Mouse (Mus musculus) forebrain, embryonic 12.5 days (tissue): ENCODE results near the gene Tmem141. TPM values are rescaled to one million over a fixed set of nuclear protein-coding genes. Genes with fewer than 3 reads are reported as not detected.

ENCODE experiments used
- ATAC-seq: fragments of 200-750 bp; cut with Nextera tagmentation; 2 replicates; pipeline ENCODE4 v1.8.0; 2017; ENCODE audit warnings: moderate TSS enrichment; ENCODE audit not compliant: low FRiP score
- H3K27ac ChIP-seq: fragments of 300-500 bp; sonication (generic); 2 replicates; pipeline ENCODE4 v1.5.1; 2016; ENCODE audit warnings: mild to moderate bottlenecking
- H3K27me3 ChIP-seq: fragments of 300-500 bp; sonication (generic); 2 replicates; pipeline ENCODE4 v1.6.1; 2016; ENCODE audit warnings: mild to moderate bottlenecking
- H3K36me3 ChIP-seq: fragments of 300-500 bp; sonication (generic); replicated peaks from 2 replicates; pipeline ENCODE4 v1.6.1; 2016; ENCODE audit warnings: mild to moderate bottlenecking
- H3K4me1 ChIP-seq: fragments of 300-500 bp; sonication (generic); 2 replicates; pipeline ENCODE4 v1.6.1; 2016
- H3K4me2 ChIP-seq: fragments of 300-500 bp; sonication (generic); 2 replicates; pipeline ENCODE4 v1.6.1; 2016; ENCODE audit warnings: mild to moderate bottlenecking, moderate library complexity
- H3K4me3 ChIP-seq: fragments of 300-500 bp; sonication (generic); replicated peaks from 2 replicates; pipeline ENCODE4 v1.5.1; 2016; ENCODE audit warnings: mild to moderate bottlenecking
- H3K9ac ChIP-seq: fragments of 300-500 bp; sonication (generic); 2 replicates; pipeline ENCODE4 v1.6.1; 2016; ENCODE audit warnings: mild to moderate bottlenecking
- H3K9me3 ChIP-seq: fragments of 300-500 bp; sonication (generic); 2 replicates; pipeline ENCODE4 v1.6.1; 2016
- WGBS: fragments of 180-500 bp; shearing (Covaris S2); methylation state at CpG from one replicate; pipeline ENCODE4 v1.1.7; 2016; 5-methylcytosine and 5-hydroxymethylcytosine counted together
- polyA plus RNA-seq: library from polyadenylated mRNA; unstranded; fragments of >200 nt; fragmentation: Nextera tagmentation; extraction: Ambion mirVana; gene quantifications from 2 replicates; pipeline ENCODE4 v1.2.1, GENCODE M21; 2016

Gene Tmem141
- polyA plus RNA-seq, 1 experiment from 2014 or later: 13.2 TPM

DNA sequence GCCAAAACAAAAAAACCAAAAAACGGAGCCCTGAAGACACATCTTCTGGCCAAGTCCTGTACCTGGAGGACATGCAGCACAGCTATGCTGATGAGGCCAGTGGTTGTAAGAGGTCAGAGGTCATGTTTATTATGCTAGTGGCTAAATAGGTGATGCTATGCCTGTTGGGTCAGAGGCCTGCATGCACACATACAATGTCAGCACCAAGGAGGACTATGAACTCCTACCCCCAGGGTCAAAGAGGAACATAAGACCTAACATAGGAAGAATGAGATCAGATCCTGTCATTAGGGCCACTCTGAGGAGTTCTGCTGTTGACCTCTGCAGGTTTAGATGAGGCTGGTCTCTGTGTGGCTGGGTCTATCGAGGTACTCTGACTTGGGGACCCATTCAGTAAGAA lies 21.8 kb downstream of the Tmem141 start:
- WGBS: 91% methylated on average over 2 of the region's 2 CpGs
- H3K27me3 ChIP-seq: no peaks in the 10 kb centered on the region
- no peak for ATAC-seq
- H3K27ac ChIP-seq: no peak overlapping the region
- H3K4me3 ChIP-seq: no peak overlapping the region
- H3K9ac ChIP-seq: no peak overlapping the region
- H3K36me3 ChIP-seq: peaks cover 81% of the 10 kb centered on the region
- H3K4me1 ChIP-seq: no peaks in the 10 kb centered on the region
- no peak overlapping the region for H3K4me2 ChIP-seq
- no peaks in the 10 kb centered on the region for H3K9me3 ChIP-seq

DNA sequence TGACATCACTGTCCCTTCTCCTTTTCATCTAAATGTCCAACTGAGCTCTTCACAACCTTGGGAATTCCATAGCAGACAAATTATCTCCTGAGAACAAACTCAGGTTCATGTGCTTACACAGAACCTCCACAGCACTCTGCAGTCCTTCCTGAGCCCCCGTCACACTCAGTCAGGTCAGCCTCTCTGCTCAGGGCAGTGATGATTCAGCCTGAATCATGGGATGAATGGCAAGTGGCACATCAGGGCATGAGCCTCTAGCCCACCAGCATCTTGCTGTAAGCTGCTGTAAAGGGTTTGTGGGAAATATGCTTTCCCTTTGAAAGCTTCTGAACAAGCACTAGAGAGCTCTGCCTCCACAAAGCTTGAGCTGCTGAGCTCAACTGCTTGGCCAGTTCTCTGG lies 23.1 kb downstream of the Tmem141 start:
- no peak overlapping the region for H3K9ac ChIP-seq
- H3K9me3 ChIP-seq: no peaks in the 10 kb centered on the region
- H3K27me3 ChIP-seq: no peaks in the 10 kb centered on the region
- ATAC-seq: no peak
- H3K4me1 ChIP-seq: no peaks in the 10 kb centered on the region
- H3K36me3 ChIP-seq: peaks cover 89% of the 10 kb centered on the region
- no peak overlapping the region for H3K27ac ChIP-seq
- no peak overlapping the region for H3K4me2 ChIP-seq
- no peak overlapping the region for H3K4me3 ChIP-seq
- 97% methylated on average over 1 of the region's 1 CpGs for WGBS

DNA sequence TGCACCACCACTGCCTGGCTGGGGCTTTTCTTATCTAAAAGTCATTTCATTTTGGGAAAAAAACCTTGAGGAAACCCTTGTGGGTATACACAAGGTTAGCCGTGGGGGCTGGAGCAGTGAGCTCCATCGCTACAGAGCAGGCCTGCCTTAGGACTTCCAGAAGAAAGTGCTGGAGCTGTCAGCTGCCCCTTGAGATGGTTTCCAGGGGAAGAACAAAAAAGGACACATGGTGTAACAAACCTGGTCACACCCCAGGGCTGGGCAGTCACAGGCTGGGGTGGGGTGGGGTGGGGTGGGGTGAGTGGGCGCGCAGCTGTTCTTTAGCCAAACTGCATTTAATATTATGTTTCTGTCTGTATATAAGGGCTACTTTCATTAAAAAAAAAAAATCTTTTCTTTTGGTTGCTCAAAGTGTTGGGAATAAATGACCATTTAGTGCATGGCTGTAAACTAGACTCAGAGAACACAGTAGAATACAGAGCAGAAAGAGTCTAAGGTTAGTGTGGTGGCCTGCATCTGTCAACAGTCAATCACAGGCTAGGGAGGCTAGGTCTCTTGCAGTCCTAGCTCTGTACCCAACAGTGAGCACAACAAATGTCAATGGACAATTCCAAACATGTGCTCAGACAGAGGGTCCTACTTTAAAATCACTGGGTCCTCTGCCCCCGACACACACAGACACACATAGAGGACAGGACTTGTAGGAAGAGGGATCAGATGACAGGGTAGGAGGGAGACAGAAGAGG lies 24.9 kb downstream of the Tmem141 start:
- Histone ChIP-seq H3K27me3 (no peaks in the 10 kb centered on the region), H3K4me1 (no peaks in the 10 kb centered on the region), H3K4me2 (no peak overlapping the region), H3K36me3 (peaks cover 95% of the 10 kb centered on the region), H3K9ac (no peak overlapping the region), H3K4me3 (no peak overlapping the region), H3K27ac (no peak overlapping the region), H3K9me3 (no peaks in the 10 kb centered on the region)
- WGBS: 97% methylated on average over 5 of the region's 5 CpGs
- ATAC-seq: no peak

DNA sequence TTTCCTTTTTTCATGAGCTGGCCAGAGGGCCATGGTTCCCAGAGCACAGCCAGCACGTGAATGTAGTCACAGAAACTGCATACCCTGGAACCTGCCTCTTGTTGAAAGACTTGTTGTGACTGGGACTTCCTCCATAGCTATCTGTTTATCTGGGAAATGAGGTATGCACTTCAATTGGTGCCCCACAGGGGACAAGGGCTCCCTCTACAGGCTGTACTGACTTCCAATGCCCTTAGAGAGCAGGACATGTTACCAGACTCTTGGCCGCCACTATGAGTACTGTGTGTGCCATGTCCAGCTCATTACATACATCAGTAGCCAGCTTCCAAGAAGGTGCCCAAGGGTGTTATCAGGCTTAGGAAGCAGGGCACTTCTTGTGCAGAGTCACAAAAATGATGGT lies 29.9 kb downstream of the Tmem141 start:
- no peak overlapping the region for H3K9ac ChIP-seq
- H3K27me3 ChIP-seq: no peaks in the 10 kb centered on the region
- no peaks in the 10 kb centered on the region for H3K4me1 ChIP-seq
- ATAC-seq: no peak
- no peak overlapping the region for H3K4me3 ChIP-seq
- WGBS: 86% methylated on average over 2 of the region's 2 CpGs
- H3K27ac ChIP-seq: no peak overlapping the region
- H3K4me2 ChIP-seq: no peak overlapping the region
- H3K9me3 ChIP-seq: no peaks in the 10 kb centered on the region
- peaks cover 86% of the 10 kb centered on the region for H3K36me3 ChIP-seq

DNA sequence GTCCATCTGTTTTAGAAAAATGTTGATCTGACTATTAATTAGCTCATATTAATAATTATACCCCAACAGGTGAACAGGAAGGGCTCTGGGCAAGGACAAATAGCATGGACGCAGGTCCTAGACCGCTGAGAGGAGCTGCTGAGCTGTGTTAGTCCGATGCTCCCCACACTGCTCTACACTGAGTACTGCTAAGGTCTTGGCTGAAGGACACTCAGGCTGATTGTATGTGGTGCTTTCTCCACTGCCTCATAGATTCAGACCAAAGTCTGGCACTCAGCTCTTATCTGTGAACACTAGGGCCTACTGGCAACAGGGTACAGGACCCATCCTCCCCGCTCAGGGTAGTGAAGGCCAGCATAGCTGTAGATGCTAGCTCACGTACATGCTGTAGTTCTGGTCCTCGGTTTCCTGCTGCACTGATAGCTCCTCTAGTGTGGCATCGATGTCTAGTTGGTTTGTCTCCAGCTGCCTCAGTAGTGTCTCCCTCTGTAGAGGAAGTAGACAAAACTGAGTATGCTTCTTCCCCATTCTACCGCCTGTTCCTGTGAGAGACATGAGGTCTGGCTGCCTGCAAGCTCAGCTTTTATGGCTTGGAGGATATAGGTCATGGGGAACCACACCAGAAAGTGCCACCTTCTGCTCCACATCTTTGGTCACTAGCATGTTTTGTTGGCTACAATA lies 33.4 kb downstream of the Tmem141 start:
- Histone ChIP-seq H3K9ac (no peak overlapping the region), H3K36me3 (peaks cover 89% of the 10 kb centered on the region), H3K27ac (no peak overlapping the region), H3K27me3 (no peaks in the 10 kb centered on the region), H3K4me3 (no peak overlapping the region), H3K4me1 (no peaks in the 10 kb centered on the region), H3K9me3 (no peaks in the 10 kb centered on the region), H3K4me2 (no peak overlapping the region)
- 96% methylated on average over 8 of the region's 8 CpGs for WGBS
- no peak for ATAC-seq

DNA sequence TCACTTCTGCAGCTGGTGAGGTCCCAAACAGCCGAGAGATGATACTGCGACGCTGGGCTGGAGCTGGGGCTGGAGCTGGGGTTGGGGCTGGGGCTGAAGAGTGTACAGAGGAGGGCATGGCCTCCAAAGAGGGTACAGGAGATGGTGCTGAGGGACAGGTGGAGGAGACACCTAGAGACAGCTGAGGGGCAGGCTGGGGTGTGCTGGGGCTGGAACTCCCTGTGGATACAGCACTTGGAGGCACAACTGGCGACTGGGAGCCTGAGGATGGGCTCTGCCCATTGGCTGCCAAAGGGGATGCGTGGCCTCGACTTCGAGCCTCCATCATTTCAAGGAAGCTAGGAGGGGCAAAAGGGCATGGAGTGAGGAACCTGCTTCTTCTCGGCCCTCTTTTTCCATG lies 34.5 kb downstream of the Tmem141 start:
- no peak overlapping the region for H3K4me2 ChIP-seq
- no peak overlapping the region for H3K9ac ChIP-seq
- 93% methylated on average over 8 of the region's 8 CpGs for WGBS
- H3K36me3 ChIP-seq: peaks cover 86% of the 10 kb centered on the region
- no peak overlapping the region for H3K4me3 ChIP-seq
- H3K4me1 ChIP-seq: peaks cover 8% of the 10 kb centered on the region
- H3K9me3 ChIP-seq: no peaks in the 10 kb centered on the region
- H3K27ac ChIP-seq: no peak overlapping the region
- no peaks in the 10 kb centered on the region for H3K27me3 ChIP-seq
- no peak for ATAC-seq

DNA sequence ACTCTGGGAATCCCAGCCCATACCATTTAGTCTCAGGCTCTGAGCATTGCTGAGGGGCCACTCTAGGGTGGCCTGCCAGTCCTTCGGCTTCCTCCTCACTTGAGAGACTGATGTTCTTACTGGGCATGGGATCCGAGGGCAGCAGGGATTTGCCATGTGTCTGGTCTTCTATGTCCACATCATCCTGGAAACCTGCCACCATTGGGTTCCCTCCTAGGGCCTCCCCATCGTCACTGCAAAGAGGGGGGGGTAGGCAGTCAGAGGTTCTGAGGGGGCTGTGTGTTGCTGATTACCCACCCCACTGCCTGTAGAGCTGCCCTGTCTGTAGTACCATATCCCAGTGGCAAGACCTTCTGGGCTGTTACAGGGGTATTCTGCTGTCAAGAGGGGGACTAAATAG lies 36.2 kb downstream of the Tmem141 start:
- Histone ChIP-seq H3K9me3 (no peaks in the 10 kb centered on the region), H3K27me3 (peaks cover 9% of the 10 kb centered on the region), H3K36me3 (peaks cover 69% of the 10 kb centered on the region), H3K9ac (no peak overlapping the region), H3K27ac (no peak overlapping the region), H3K4me3 (no peak overlapping the region), H3K4me2 (no peak overlapping the region), H3K4me1 (peaks cover 20% of the 10 kb centered on the region)
- WGBS: 86% methylated on average over 3 of the region's 3 CpGs
- no peak for ATAC-seq

DNA sequence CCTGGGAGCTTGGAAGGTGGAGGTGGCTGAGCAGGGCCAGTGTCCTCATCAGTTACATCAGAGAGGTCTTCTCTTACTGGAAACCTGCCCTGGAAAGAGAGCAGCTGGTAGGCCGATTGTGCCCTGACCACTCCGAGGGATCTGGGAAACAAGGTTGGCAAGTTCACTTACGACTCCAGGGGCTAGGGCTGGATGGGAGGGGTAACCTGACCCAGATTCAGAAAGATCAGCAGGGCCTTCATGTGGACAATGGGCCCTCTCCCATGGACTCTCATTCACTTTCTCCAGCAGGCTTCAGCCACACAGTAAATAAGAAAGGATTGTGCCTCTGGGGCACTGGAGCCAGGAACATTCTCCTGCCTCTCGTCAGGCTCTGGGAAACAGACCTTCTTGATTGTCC lies 36.9 kb downstream of the Tmem141 start:
- WGBS: 71% methylated on average over 4 of the region's 4 CpGs
- H3K9ac ChIP-seq: no peak overlapping the region
- H3K4me3 ChIP-seq: no peak overlapping the region
- H3K9me3 ChIP-seq: no peaks in the 10 kb centered on the region
- ATAC-seq: no peak
- peaks cover 62% of the 10 kb centered on the region for H3K36me3 ChIP-seq
- no peak overlapping the region for H3K27ac ChIP-seq
- peaks cover 22% of the 10 kb centered on the region for H3K4me1 ChIP-seq
- H3K27me3 ChIP-seq: peaks cover 16% of the 10 kb centered on the region
- H3K4me2 ChIP-seq: no peak overlapping the region

DNA sequence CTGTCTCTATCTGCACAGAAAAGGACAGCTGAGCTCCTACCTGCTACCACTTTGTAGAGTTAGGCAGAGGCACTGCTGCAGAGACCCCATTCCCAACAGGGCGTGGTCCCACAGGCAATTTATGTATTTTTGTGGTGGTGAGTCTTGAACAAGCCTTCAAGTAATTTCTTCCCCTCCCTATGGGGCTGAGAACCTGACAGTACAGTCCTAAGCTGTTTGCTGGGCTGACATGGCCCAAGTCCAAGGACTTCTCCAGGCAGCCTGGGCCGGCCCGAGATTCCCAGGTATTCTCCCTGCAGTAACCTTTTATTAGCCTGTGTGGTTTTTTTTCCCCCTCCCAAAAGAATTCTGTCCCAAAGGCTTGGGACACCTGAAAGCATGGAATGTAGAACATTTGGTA lies 37.7 kb downstream of the Tmem141 start:
- Histone ChIP-seq H3K4me3 (no peak overlapping the region), H3K9ac (no peak overlapping the region), H3K27me3 (peaks cover 23% of the 10 kb centered on the region), H3K27ac (no peak overlapping the region), H3K4me1 (peaks cover 29% of the 10 kb centered on the region), H3K4me2 (no peak overlapping the region), H3K36me3 (peaks cover 60% of the 10 kb centered on the region), H3K9me3 (no peaks in the 10 kb centered on the region)
- ATAC-seq: no peak
- 99% methylated on average over 3 of the region's 3 CpGs for WGBS

DNA sequence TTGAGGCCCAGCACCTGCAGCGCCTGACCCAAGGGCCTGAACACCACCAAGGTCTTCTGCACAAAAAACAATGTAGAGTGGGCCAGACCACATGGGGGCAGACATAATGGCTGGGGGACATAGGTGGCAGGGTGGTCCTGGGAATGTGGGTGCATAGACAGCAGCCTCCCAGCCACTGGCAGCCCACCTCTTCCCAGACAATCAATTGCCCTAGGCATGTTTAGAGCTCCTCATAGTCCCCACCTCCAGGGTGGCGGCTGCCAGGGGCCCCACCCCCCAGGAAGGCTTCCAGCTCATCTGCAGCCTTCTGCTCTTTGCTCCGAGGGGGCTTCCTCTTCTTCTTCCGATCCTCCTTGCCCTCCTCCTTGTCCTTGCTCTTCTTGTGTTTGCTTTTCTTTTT lies 38.2 kb downstream of the Tmem141 start:
- WGBS: 76% methylated on average over 4 of the region's 4 CpGs
- no peak for ATAC-seq
- Histone ChIP-seq H3K4me1 (peaks cover 32% of the 10 kb centered on the region), H3K9me3 (no peaks in the 10 kb centered on the region), H3K27ac (no peak overlapping the region), H3K36me3 (peaks cover 58% of the 10 kb centered on the region), H3K27me3 (peaks cover 29% of the 10 kb centered on the region), H3K9ac (no peak overlapping the region), H3K4me2 (no peak overlapping the region), H3K4me3 (no peak overlapping the region)

DNA sequence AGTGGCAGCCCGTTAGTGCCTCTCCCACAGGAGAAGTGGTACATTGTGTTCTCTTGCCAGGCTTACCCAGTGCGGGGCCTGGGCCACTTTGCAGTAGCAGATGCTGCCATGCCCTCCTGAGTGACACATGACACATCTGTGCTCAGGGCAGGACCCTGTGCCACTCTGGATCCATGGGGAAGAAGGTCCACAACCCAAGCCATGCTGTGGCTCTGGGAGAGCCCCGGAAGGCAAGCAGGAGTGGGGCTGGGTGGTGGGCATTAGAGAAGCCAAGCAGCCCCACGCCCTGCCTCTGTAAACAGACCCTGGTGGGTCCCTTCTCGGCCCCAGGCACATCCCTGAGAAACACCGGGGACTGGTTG lies 38.7 kb downstream of the Tmem141 start:
- peaks cover 37% of the 10 kb centered on the region for H3K4me1 ChIP-seq
- no peak for ATAC-seq
- H3K9me3 ChIP-seq: no peaks in the 10 kb centered on the region
- no peak overlapping the region for H3K9ac ChIP-seq
- peaks cover 34% of the 10 kb centered on the region for H3K27me3 ChIP-seq
- H3K4me2 ChIP-seq: no peak overlapping the region
- no peak overlapping the region for H3K4me3 ChIP-seq
- WGBS: 88% methylated on average over 6 of the region's 6 CpGs
- no peak overlapping the region for H3K27ac ChIP-seq
- H3K36me3 ChIP-seq: peaks cover 53% of the 10 kb centered on the region

DNA sequence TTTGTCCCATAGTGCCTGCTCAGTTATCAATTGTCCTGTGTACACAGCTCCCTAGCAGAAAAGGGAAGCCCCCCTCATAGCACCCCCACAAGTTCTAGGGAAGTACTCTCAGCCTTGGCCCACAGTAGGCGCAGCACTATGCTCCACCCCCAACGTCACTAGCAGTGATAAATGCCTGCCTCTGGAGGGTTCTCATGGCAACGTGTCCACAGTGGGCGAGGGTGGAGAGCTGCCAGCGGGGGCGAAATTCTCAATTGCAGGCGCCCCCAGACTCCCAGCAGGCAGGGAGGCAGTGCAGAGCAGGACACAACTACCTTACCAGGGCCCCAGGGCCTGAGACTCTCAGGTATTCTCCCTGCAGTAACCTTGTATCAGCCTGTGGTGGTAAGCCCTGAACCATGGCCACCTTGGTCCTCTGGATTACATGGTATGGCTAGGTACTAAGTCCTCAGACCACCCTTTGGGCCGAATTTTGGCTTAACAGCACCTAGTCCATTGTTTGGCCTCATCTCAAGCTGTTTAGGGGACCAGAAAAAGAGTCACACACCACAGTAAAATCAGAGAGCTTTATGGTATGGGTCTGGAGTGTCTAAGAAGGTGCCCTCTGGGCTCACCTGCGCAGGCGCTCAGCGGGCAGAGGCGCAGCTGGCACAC lies 39.2 kb downstream of the Tmem141 start:
- H3K4me3 ChIP-seq: no peak overlapping the region; the same call in 1 of the 2 replicates

More for the DNA sequence above, 39.2 kb downstream of the Tmem141 start:
- Histone ChIP-seq H3K4me2 (no peak overlapping the region), H3K27ac (no peak overlapping the region), H3K36me3 (peaks cover 48% of the 10 kb centered on the region), H3K9me3 (no peaks in the 10 kb centered on the region), H3K4me1 (peaks cover 42% of the 10 kb centered on the region), H3K27me3 (peaks cover 39% of the 10 kb centered on the region), H3K9ac (no peak overlapping the region)
- WGBS: 60% methylated on average over 12 of the region's 12 CpGs
- ATAC-seq: no peak
